Mouse (Mus musculus) kidney, adult 11 months (tissue): ENCODE results near the gene Tmem268.

ENCODE experiments used
- DNase-seq: peaks from one replicate; pipeline ENCODE4 v3.0.0; 2022

Tmem268 gene

GRCm38 (mm10) chr4:63556665-63557064, 1.9 kb upstream of the Tmem268 start:
- DNase-seq: no peak

- peak; percentile 37 for DNase-seq
Measured at GRCm38 (mm10) chr4:63557124-63558059, 1.2 kb upstream of the Tmem268 start.

- no peak for DNase-seq
Measured at GRCm38 (mm10) chr4:63559127-63559697, 631 bp downstream of the Tmem268 start.

GRCm38 (mm10) chr4:63560079-63560478, 1.5 kb downstream of the Tmem268 start:
- DNase-seq: no peak

GRCm38 (mm10) chr4:63561861-63562675, 3.5 kb downstream of the Tmem268 start:
- DNase-seq: peak; percentile 62

- DNase-seq: no peak
Measured at GRCm38 (mm10) chr4:63562742-63563141, 4.2 kb downstream of the Tmem268 start.

- DNase-seq: no peak
Measured at GRCm38 (mm10) chr4:63567712-63568390, 9.3 kb downstream of the Tmem268 start.

- DNase-seq: no peak
Measured at GRCm38 (mm10) chr4:63569322-63569721, 10.7 kb downstream of the Tmem268 start.

GRCm38 (mm10) chr4:63570208-63570781, 11.7 kb downstream of the Tmem268 start:
- DNase-seq: no peak

- DNase-seq: no peak
Measured at GRCm38 (mm10) chr4:63572621-63573020, 14.0 kb downstream of the Tmem268 start.

- DNase-seq: no peak
Measured at GRCm38 (mm10) chr4:63579649-63580048, 21.1 kb downstream of the Tmem268 start.

- no peak for DNase-seq
Measured at GRCm38 (mm10) chr4:63580078-63580477, 21.5 kb downstream of the Tmem268 start.

GRCm38 (mm10) chr4:63582580-63582979, 24.0 kb downstream of the Tmem268 start:
- no peak for DNase-seq

- no peak for DNase-seq
Measured at GRCm38 (mm10) chr4:63585216-63585615, 26.6 kb downstream of the Tmem268 start.

GRCm38 (mm10) chr4:63586240-63586639, 27.7 kb downstream of the Tmem268 start:
- DNase-seq: no peak

- no peak for DNase-seq
Measured at GRCm38 (mm10) chr4:63589987-63590386, 31.4 kb downstream of the Tmem268 start.

- no peak for DNase-seq
Measured at GRCm38 (mm10) chr4:63590538-63590937, 32.0 kb downstream of the Tmem268 start.

- DNase-seq: no peak
Measured at GRCm38 (mm10) chr4:63594459-63595110, 36.0 kb downstream of the Tmem268 start.

- DNase-seq: no peak
Measured at GRCm38 (mm10) chr4:63595259-63595658, 36.7 kb downstream of the Tmem268 start.

GRCm38 (mm10) chr4:63596010-63596409, 37.4 kb downstream of the Tmem268 start:
- DNase-seq: no peak

- DNase-seq: peak; percentile 50
Measured at GRCm38 (mm10) chr4:63600786-63601185, 42.2 kb downstream of the Tmem268 start.

GRCm38 (mm10) chr4:63601263-63601662, 42.7 kb downstream of the Tmem268 start:
- DNase-seq: no peak
